Mouse (Mus musculus): ENCODE measurements around the gene Arhgef10l. TPM values are rescaled to one million over a fixed set of nuclear protein-coding genes. Genes with fewer than 3 reads are reported as not detected.

Arhgef10l gene
- polyA plus RNA-seq, 1 experiment = 28.4 TPM

DNA sequence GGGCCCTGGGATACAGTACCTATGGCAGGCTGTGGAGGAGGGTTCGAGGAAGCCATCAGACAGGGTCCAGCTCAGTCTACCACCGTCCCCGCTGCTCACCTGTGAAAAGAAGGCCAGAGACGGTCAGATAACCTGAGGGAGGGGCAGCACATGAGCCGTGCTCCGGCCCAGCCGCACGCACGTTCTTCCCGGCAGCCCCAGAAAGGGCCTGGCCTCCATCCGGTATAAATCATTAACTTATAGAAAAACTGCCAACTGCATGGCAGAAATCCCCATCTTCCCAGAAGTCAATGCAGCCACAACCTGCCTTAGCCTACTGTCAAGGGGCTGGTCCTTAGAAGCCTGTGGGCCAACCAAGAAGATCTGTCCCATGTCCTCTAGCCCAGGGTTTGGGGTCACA is 48.9 kb downstream of the Arhgef10l start:
- 36% methylated on average over 11 of the region's 11 CpGs for WGBS
- no peak for DNase-seq (ENCODE audit: low read depth, low spot score)

DNA sequence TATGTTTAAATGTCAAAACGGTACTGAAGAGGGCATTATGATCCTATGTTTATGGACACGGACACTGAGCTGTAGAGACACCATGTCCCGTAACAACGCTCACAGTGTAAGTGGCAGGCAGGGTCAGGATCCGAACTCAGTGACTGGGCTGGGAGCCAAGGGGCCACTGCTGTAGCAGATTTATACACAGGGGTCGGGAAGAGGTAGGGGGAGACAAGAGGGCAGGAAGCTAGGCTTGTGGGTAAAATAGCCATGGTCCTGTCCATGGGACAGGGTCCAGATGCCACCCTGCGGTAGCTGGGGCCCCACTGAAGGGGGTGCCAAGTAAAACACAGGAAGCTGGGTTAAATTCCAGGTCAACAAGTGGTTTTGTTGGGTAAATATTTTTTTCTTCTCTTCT is 49.6 kb downstream of the Arhgef10l start:
- WGBS = 15% methylated on average over 7 of the region's 7 CpGs
- DNase-seq (ENCODE audit: low read depth, low spot score) = no peak

DNA sequence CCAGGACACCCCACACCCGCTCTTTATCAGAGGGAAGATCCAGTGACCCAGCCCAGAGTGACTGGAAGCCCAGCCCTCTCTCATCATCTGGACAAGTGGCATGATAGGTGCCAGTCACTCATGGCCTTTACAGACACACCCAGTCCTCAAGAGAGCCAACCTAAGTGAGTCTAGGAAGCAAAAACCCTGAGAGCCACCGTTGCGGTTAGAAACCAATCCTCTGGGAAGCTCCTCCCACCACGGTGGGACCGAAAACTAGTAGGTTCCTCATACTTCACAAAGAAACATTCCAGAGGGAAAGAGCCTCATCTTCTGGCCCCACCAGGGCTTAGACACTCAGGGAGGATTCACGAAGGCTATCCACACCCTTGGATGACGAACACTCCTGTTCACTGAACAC is 50.0 kb downstream of the Arhgef10l start:
- WGBS = 27% methylated on average over 7 of the region's 7 CpGs
- no peak for DNase-seq (ENCODE audit: low read depth, low spot score)

DNA sequence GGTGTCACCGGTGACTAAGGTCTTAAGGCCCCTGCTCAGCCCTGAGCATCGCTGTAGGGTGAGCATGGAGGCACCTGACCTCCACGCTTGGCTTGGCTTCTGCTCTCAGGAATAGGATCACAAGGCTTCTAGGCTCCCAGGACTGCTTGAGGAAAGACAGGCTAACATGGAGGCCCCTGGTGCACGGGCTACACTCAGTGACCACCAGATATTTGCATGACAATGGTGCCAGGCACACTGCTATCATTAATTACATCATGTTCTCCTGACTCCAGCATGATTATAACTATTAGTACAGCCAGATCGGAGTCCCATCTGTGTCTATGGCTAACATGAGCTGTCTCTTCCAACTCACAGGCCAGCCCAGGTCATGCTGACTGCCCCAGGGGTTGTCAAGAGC is 51.3 kb downstream of the Arhgef10l start:
- no peak for DNase-seq (ENCODE audit: low read depth, low spot score)
- WGBS = 94% methylated on average over 5 of the region's 5 CpGs

DNA sequence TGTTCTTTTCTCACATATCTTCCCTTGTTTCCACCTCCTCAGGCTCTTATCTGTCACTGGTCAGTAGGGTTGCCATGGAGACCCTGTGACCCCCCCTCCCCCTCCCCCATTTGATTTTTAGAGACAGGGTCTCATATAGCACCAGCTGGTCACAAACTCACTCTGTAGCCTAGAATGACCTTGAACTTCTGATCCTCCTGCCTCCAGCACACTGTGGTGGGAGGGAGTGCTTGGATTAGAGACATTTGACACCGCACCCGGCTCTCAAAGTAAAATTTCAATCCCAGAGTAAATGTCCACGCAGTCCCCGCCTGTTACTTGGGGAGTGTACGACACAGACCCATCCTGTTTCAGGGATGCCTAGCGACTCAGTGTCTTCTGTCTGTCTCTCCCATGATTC is 51.7 kb downstream of the Arhgef10l start:
- DNase-seq (ENCODE audit: low read depth, low spot score) = no peak
- WGBS = 92% methylated on average over 6 of the region's 6 CpGs

DNA sequence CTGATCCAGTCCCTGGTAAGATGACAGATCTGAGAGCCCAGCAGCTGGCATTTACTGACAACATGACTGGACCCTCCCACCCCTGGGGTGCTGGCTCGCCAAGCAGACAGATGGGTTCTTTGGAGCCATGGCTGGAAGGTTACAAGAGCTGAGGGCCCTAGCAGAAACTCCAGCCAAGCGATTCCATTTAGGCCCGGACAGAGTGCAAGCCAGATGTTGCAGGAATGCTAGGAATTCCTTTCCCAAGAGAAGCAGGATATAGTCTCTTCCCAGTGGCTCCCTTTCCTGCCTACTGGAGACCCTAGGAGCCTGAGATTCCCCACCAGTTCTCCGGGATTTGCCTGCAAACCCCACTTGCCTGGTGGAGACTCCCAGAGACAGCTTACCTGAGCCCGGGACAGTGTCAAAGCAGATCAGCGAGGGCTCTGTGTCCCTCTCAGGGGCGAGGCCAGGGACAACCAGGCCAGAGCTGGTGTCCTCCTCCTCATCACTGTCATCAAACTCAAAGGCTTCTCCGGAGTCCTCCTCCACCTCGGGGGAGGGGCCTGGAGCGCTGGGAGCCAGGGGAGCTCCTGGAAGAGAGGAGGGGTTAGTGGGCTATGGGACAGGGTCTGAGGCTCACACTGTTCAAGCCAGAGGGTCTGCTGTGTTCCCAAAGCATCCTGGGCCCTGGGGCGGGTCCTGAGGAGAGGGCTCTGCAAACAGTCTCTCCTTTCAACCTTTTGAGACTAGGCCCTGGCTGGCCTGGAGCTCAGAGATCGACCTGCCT is 54.8 kb downstream of the Arhgef10l start:
- no peak for DNase-seq (ENCODE audit: low read depth, low spot score)
- 64% methylated on average over 12 of the region's 12 CpGs for whole genome bisulfite sequencing

DNA sequence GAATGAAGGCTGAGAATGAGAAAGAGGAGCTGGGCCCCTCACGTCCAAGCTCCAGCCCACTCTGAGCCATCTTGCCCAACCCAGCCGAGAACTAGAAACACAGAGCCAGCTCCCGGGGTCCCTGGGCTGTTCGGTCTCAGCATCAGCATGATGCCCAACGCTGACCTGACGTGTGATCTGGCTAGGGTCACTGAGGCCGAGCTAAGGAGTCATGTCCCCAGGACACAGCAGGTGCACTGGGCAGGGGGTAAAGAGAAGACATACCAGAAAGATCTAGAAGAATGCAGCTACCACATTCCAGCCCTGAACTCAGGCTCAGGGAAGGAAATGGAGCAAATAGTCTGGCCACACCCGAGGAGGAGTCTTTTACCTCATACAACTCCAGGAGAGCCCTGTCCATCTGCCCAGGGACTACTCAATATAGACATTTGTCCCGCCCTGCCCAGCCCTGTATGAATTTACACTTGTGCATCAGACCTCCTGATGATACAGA is 57.5 kb downstream of the Arhgef10l start:
- WGBS = 81% methylated on average over 9 of the region's 9 CpGs

DNA sequence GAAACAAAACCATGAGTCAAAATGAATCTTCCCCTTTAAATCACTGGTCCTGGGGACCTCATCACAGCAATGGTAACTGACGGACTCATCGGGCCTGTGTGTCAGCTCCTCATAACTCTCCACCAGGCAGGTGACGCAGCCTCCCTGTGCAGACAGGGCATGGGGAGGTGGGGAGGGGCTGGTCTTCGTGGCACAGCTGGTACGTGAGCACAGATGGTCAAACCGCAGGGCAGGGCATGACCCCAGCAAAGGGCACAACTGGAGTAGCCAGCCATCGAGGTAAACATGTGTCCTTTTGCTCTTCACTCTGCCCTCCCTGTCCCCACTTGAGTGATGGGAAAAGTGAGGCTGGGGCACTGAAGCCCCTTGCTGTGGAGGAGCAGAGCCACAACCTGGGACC is 59.0 kb downstream of the Arhgef10l start:
- WGBS = 82% methylated on average over 7 of the region's 7 CpGs
- no peak for DNase-seq (ENCODE audit: low read depth, low spot score)

More for the DNA sequence above, 57.5 kb downstream of the Arhgef10l start:
- no peak for DNase-seq (ENCODE audit: low read depth, low spot score)

GRCm38 (mm10) chr4:140606197-140606596 is 59.6 kb downstream of the Arhgef10l start:
- DNase-seq (ENCODE audit: low read depth, low spot score) = no peak
- WGBS = 73% methylated on average over 7 of the region's 7 CpGs

DNA sequence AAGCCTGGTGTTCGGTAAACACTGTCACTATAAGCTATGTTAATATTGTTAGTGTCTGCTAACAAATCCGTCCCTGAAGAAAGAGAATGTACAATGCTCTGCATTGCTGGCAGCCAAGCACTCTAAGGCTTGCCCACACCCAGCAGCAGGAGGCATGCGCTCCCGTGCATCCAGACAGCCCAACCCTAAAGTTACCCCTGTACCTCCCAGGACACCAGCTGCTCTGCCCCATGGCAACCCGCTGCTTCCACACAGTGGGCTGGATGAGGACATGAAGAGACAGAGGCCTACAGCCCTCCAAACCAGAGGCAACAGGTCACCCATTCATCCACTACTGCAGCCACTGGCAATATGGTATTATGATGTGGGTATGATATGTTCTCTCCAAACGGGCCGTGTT is 60.0 kb downstream of the Arhgef10l start:
- WGBS = 43% methylated on average over 7 of the region's 7 CpGs
- no peak for DNase-seq (ENCODE audit: low read depth, low spot score)

DNA sequence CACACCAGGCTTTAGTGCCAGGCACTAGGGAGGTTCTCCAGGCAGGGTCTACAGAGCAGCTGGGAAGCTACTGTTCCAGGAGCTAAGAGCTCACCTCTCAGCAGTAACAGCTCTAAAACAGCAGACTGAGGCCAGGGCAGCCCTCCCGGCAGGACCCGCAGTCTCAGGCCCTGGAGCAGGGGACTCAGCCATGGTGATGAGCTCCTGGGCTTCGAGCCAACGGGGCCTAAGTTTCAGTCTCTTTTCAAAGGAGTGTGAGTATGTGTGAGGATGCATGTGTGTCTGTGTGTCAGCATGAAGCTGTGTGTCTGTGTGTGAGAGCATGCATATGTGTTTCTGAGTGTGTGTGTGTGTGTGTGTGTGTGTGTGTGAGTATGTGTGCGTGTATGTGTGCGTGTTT is 60.6 kb downstream of the Arhgef10l start:
- WGBS = 55% methylated on average over 6 of the region's 6 CpGs
- DNase-seq (ENCODE audit: low read depth, low spot score) = no peak

DNA sequence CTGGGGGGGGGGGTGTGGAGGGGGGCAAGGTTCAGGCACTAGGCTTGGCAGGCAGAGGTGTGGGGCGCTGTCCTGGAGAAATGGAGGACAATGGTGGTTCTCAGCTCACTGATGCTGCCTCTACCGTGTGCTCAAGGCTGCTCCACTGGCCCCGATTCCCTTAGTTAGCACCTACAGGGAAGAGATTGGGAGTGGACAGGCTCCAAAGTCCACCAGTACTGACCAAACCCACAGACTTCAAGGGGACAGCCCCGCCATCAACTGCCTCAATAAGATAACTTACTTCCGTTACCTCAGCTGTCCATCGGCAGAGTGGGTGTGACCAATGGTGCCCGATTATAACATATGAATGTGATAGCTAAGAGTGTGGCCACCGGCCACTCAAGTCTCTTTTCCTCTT is 61.3 kb downstream of the Arhgef10l start:
- 38% methylated on average over 8 of the region's 8 CpGs for WGBS
- peak; percentile 79 for DNase-seq (ENCODE audit: low read depth, low spot score)

- WGBS = 54% methylated on average over 4 of the region's 4 CpGs
- DNase-seq (ENCODE audit: low read depth, low spot score) = no peak
Measured at GRCm38 (mm10) chr4:140602022-140602421, 63.8 kb downstream of the Arhgef10l start.

- DNase-seq (ENCODE audit: low read depth, low spot score) = no peak
- WGBS = 39% methylated on average over 11 of the region's 11 CpGs
Measured at GRCm38 (mm10) chr4:140601153-140601552, 64.7 kb downstream of the Arhgef10l start.

DNA sequence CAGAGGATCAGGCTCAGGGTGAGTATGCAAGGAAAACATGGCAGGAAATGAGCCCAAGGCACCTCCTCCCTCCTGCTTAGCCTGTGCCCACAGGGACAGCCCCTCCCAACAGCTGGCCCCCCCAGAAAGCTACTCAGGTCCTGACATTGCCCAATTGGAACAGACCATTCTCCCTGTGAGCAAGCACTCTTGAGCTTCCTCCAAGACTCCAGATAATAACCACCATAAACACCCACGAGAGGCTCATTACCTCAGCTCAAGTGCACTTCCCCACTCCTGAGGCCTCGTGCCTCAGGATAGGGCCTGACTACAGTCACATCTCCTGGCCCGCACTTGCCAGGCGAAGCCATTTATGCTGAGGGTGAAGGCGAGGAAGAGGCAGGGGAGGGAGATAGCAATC is 67.0 kb downstream of the Arhgef10l start:
- DNase-seq (ENCODE audit: low read depth, low spot score) = no peak
- WGBS = 30% methylated on average over 5 of the region's 5 CpGs

GRCm38 (mm10) chr4:140597928-140598327 is 67.9 kb downstream of the Arhgef10l start:
- WGBS = 65% methylated on average over 6 of the region's 6 CpGs
- no peak for DNase-seq (ENCODE audit: low read depth, low spot score)

GRCm38 (mm10) chr4:140597378-140597777 is 68.4 kb downstream of the Arhgef10l start:
- 95% methylated on average over 5 of the region's 5 CpGs for WGBS
- DNase-seq (ENCODE audit: low read depth, low spot score) = no peak

- DNase-seq (ENCODE audit: low read depth, low spot score) = no peak
- 87% methylated on average over 14 of the region's 14 CpGs for WGBS
Measured at GRCm38 (mm10) chr4:140593771-140594505, 71.9 kb downstream of the Arhgef10l start.

DNA sequence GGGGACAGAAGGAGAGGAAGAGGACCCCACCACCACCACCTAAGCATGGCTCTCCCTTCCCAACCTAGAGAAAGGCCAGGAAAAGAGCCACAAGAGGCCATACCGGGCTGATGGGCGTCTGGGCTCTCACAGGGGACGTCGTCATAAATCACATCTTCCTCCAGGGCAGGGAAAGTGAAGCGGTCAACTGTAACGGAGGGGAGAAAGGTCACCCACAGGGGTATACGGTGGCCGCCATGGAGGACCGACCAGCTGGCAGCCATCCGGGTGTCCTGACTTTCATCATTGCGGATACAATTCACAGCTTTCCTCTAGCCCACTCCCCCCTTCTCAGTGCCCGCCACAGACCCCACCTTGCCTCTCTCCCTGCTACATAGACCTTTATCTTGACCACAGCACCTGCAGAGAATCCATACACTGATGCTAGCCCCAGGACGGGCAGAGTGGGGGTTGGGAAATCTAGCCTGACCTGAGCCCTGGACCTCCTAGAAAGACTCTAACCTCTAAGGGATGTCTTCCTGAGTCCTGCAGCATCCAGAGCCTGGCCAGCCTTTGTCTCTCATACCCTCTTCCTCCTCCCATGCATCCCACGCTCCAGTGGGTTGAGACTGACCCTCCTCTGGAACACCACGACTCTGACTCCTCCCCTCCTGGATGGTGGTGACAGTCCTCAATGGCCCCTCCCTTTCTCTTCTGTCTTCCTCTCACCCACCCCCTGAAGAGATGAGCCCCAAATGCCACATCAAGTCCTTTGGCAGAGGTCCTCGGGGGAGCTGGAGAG is 72.6 kb downstream of the Arhgef10l start:
- DNase-seq (ENCODE audit: low read depth, low spot score) = no peak
- 82% methylated on average over 16 of the region's 16 CpGs for WGBS

GRCm38 (mm10) chr4:140592217-140592759 is 73.5 kb downstream of the Arhgef10l start:
- DNase-seq (ENCODE audit: low read depth, low spot score) = peak; percentile 67
- 37% methylated on average over 11 of the region's 11 CpGs for WGBS
